Mouse (Mus musculus) lung, postnatal 0 days (tissue): ENCODE results near the gene Hpcal4.

Experiments used
- CTCF ChIP-seq: IDR thresholded peaks from 2 replicates; pipeline ENCODE4 v1.5.1; 2016; ENCODE audit warnings: antibody characterized with exemption, mild to moderate bottlenecking
- EP300 ChIP-seq: IDR thresholded peaks from 2 replicates; pipeline ENCODE4 v1.6.1; 2016; ENCODE audit warnings: antibody characterized with exemption, mild to moderate bottlenecking, control low read depth

GRCm38 (mm10) chr4:123193791-123194190, 10.8 kb downstream of the Hpcal4 start:
- TF ChIP-seq CTCF: no peak
- TF ChIP-seq EP300: no peak
